Mouse (Mus musculus) urinary bladder, postnatal 25 days (tissue): ENCODE data around the gene Nppb.

Source experiments
- DNase-seq: peaks from one replicate; pipeline ENCODE4 v3.0.0; 2022; ENCODE audit warnings: low spot score

Nppb gene

DNA sequence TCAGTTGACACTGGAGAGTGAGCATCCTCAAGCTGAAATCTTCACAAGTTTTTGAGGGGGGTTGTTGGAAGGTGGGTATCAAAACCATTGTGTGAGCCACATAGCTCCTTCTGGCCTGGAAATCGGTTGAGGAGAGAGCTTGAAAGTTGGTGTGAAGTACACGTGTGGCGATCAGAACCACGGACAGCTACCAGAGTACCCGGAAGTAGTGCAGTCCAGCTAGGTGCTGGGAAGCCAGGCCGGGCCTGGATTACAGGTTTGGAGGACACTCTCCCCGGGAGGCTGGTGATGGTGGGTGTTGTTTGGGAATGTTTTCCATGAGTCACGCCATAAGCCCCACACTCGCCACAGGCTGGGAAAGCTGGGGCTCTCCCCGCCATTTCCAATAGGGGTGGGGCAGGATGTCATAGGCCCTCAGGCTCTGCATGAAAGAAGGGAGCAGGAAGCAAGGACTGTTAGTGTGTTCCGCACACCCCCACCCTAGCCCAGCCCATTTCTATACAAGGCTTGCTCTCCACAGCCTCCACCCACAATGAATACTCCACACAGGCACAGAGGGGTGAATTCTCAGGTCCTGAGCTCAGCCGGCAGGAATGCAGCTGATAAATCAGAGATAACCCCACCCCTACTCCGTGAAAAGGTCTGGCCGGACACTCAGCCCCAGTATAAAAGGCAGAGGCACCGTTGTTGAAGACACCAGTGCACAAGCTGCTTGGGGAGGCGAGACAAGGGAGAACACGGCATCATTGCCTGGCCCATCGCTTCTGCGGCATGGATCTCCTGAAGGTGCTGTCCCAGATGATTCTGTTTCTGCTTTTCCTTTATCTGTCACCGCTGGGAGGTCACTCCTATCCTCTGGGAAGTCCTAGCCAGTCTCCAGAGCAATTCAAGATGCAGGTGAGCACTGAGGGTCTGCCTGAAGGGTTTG, at the start of gene Nppb:
Nppb (plus strand) TSS at position 584 of the 928 bp plus-strand sequence.
- DNase-seq, result peak; percentile 40

DNA sequence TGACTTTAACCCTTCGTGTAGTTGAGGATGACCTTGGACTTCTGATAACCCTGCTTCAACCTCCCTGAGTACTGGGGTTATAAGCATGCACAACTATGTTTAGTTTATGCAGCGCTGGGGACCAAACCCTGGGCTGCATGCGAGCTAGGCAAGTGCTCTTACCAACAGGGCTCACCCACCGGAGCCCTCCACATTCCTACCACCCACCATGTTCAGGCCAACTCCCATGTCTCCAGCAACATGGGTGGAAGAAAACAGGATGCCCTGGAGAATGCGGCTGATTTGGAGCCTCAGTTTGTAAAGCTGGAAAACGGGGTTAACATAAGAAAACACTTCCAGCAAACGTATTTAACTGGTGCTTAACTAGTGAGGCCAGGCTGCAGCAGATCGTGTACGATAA, 49.7 kb upstream of the Nppb start:
- DNase-seq, result no peak

DNA sequence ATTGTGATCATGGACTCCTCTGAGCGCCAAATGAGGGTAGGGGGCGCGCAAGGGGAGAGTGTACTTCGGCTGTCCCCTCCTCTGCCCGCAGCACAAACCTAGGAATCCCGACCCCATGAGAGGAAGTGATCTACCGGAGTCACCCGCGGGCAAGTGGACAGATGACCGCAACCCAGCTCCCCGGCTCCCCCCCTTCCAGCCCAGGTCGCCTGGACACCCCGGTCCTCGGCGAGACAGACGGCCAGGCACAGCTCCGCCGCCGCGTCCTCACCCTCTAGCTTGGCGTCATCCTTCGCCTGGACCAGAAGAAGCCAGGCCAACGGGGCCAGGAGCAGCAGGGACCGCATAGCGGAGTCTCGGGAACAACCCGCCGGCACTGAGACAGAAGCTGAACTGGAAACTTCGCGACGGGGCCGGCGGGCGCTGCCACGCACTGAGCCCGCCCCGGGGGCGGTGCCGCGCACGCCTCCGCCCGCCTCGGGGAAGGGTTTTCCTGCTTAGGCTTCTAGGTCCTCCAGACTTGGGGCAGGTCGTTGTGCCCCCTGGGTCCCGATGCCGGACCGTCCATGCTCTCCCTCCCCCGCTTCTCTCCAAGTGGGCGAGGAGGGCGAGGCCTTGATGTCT, 49.1 kb upstream of the Nppb start, which contains the start of gene Plod1:
Plod1 (minus strand) TSS at position 437 of the 624 bp plus-strand sequence.
- DNase-seq, result peak; percentile 80

DNA sequence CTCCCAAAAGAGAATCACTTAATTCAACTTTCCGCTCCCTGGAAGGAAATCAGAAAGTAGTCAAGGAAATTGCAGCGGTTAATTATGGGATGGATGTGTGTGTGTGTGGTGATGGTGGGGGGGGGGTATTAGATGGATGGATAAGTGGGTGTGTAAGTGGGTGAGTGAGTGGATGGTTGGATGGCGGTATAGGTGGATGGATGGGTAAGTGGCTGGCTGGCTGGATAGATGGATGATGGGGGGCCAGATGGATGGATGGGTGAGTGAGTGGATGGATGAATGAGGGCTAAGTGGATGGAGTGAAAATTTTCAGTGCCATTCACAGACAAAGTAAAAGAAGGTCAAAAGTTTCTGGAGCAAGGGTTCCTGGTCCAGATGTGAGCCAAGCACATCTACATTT, 48.6 kb upstream of the Nppb start:
- no peak for DNase-seq

DNA sequence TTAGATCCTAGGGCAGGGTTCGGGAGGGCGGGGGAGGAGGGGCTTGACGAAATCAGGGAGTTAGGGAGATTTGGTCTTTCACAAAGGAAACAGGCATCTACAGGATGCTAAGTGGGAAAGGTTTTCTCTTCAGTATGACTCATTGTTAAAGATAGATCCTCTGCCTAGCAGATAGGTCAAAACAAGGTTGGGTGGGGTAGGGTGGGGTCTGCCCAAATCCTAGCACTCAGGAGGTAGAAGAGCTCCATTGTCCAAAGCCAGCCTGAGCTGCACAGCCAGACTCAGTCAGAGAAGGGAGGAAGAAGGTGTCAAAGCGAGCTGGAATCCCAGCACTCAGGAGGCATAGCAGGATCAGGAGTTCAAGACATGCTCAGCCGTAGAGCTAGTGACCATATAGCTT, 48.1 kb upstream of the Nppb start:
- DNase-seq, result no peak

DNA sequence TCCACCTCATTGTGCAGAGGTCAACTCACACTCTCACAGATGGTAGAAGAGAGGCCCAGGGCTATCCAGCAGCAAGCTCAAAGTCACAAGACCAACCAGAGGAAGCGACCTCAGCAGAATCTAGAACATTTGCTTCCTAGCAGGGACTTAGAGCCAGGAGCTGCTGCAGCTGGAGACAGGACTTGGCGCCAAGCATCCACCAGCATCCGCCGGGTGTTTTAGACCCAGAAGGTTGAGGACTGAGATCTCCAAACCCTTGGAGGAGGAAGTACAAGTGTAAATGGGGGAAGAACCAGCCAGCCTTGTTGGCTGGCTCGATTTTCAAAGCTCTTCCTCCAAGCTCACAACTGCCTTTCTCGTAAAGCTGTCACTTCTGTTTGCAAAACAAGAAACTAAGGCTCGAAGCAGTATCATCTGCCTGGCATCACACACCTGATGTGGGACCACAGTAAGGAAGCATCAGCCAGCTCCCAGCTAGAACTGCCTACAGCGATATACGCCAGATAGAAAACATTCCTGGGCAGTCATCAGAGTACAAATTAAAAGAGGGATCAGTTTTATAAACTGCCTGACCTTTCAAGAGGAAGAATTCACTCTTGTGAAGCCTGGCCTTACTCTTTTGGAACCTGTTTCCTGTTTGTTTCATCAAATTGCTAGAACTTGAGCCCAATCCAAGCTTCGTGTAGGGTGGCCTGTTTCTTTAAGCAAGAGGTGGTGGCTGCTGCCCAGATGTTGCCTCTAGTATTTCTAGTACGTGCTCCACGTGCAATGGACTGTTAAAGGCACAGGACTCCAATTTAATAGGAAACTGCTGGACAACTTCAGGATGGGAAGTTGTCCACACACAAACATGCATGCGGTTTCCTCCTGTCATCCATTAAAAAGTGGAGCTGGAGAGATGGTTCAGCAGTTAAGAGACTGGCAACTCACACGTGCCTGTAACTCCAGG, 47.2 kb upstream of the Nppb start:
- peak; percentile 10 for DNase-seq

DNA sequence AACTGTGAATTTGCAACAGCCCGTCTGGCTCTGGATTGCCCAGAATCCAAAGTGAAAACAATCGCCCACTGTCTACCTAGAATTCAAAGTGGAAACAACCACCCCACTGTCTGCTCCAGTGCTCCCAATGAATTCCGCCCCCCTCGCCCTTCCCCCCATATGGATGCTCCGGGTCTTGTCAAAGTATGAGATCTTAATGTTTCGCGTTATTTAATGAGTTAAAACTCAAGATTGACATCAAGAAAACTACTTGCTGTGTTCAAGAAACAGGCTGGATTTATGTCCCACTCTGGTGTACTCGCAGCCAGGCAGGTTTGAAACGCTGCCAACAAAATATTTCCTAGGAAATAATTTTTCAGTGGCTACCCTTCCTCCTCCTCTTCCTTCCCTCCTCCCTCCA, 45.5 kb upstream of the Nppb start:
- no peak for DNase-seq

DNA sequence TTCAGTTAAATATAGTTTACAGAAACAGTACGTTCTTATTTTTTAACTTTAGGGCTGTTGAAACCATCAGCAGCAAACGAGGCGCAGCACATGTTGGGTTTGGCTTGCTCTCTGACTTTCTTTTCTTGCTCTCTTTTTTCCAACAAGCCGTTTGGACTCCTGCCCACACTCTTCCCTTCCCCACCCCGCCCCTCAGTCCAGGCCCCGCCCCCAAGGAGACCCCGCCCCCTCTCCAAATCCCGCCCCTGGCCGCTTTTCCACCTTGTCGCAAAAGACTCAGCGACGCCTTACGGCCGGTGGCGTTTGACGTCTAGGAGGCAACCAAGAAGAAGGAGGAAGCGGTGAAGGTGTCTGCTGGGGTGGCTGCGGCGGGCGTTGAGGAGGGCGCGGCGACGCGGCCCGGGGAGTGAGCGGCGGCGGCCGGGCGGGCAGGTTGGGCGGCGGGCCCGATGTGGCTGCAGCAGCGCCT, 45.0 kb upstream of the Nppb start, which contains the start of gene 2510039O18Rik:
2510039O18Rik (plus strand) TSS at position 320 of the 469 bp plus-strand sequence.
- DNase-seq, result peak; percentile 74

DNA sequence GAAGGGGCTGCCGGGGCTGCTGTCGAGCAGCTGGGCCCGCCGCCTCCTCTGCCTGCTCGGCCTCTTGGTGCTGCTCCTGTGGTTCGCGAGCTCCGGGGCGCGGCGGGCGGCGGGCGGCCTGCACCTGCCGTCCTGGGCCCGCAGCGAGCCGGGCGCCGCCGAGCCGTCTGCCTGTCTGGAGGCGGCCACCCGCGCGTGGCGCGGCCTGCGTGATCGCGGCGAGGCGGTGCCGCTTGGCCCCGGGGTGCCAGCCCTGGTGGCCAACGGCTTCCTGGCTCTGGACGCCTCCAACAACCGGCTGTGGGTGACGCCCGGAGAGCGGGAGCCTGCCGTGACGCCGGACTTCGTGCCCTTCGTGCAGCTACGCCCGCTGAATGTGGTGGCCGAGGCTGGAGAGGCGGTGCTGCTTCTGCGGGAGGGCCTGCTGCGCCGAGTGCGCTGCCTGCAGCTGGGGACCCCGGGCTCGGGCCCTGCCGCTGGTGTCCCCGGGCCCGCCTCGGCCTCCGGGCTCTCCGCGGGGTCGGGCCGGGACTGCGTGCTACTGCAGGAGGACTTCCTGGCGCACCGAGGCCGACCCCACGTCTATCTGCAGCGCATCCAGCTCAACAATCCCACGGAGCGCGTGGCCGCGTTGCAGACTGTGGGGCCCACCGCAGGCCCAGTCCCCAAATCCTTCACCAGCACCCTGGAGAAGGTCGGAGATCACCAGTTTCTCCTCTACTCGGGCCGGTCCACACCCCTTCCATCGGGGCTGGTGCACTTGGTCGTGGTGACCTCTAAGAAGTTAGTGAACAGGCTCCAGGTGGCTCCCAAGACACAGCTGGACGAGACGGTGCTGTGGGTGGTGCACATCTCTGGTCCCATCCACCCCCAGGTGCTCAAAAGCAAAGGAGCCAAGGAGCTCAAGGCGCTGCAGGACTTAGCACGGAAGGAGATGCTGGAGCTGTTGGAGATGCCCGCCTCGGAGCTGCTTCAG, 44.3 kb upstream of the Nppb start:
- DNase-seq, result peak; percentile 21

DNA sequence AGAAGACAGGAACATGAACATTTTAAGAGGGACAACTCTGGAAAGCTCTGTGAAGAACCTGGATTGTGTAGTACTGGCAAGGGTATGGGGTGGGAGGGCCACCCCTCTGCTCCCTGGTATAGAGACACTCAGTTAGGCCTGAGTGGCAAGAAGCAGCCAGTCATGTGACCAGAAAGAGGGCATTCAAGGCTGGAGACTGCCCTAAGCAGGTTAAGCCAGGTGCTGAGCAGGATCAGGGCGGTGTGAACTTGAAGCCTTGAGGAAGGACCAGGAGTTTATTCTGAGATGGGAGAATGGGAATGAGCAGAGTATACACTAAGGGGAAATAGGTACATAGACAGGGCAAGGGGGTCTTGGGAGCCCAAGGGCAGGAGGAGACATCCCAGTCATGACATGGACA, 42.6 kb upstream of the Nppb start:
- DNase-seq, result no peak

DNA sequence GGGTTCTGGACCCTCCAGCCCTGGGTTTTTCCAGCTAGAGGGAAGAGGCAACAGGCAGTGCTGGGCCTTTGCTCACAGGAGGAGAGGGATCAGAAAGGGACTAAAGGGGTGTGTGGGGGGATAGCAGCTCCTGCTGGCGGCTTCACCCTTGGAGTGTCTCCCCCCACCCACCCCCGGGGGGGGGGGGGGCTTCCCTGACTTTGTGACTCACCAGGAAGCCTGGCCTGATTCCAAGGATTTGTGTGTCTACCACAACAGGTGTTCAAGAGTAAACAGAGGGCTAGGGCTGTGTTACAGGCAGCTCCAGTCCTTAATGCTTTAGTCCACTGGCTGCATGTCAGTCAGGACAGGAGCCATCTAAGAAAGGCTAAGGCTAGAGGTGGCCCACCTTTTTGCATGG, 38.1 kb upstream of the Nppb start:
- DNase-seq, result no peak

DNA sequence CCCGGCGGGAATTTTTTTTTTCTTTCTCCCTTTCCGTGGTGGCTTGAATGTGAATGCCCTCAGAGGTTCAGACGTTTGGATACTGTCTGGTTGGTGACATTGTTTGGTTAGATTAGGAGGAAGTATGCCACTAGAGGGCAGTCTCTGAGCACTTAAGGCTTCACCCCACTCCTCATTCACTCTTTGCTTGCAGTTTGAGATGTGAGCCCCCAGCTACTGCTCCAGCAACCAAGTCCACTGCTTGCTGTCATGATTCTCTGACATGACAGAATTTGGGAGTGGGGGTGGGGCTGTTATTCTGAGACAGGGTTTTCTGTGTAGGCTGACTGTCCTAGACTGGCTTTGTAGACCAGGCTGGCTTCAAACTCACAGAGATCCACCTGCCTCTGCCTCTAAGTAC, 32.0 kb upstream of the Nppb start:
- DNase-seq, result no peak

DNA sequence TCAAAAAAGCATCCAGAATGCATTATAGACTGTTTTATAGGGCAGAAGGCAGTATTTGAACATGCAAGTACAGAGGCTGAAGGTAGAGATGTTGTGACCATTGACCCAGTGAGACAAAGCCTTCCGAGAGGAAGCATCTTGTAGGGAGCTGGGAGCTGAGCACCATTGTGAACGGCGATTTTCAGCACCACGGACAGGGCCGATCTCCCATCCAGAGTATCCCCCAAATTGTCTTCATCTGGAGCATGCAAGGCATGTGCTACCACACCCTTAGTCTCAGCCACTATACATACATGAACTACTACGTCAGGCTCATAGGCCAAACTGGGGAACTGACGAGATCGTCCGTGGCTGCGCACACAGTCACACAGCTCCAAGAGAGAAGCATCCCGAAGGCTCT, 28.4 kb upstream of the Nppb start:
- DNase-seq, result no peak

DNA sequence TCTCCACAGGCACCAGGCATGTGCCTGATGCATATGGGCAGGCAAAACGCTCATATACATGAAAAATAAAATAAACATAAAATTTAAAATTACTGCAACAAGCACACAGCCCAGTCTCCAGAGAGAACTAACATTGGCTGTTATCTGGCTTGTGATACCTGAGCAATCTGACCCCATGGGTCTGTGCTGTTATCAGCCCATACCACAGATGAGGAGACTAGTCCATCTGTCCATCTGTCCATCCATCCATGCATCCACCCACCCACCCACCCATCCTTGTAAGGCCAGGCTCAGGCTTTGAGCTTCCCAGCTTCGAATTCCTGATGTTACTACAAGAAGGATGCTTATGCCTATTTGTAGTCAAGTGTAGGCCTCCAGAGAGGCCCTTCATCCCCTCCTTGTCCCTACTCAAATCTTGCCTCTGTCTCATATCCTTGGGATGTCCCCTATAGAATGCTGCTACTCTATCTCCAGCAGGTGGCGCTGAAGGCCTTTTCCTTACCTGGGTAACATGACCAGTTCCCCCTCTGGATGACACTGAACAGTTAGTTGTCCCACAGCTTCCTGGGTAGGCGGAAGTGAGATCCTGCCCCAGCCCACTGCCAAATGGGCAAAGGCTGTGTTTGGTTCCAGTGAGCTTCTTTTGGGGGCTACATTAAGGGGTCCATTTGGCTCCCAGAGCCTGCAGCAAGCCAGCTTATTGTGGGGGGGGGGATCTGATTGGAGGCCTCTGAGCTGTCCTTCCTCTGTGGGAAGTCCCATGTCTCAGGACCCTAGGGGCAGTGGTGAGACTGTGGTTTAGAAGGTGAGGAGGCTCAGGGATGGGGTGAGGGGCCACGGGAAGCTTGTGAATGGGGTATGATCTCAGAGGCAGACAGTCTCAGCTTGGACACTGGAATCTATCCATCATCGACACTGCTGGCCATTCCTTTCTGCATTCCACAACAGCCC, 25.4 kb upstream of the Nppb start:
- DNase-seq, result peak; percentile 47

DNA sequence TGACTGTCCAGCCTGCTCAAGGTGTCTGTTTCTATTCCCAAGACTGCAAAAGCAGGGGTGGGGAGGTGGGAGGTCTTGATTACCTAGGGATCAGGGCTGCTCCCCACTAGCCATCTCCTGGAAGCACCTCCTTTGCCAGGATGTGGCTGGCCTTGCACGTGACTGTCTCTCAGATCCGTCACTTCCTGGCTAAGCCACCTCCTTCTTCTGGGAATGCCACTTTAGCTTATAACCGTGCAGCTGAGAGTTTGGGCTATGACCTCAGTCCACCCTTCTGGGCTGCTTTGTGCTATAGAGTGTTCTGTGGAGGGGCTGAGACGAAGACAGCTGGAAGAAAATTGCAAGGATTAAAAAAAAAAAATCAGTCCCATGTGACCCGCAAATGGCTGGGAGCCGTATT, 22.8 kb upstream of the Nppb start:
- DNase-seq, result no peak

DNA sequence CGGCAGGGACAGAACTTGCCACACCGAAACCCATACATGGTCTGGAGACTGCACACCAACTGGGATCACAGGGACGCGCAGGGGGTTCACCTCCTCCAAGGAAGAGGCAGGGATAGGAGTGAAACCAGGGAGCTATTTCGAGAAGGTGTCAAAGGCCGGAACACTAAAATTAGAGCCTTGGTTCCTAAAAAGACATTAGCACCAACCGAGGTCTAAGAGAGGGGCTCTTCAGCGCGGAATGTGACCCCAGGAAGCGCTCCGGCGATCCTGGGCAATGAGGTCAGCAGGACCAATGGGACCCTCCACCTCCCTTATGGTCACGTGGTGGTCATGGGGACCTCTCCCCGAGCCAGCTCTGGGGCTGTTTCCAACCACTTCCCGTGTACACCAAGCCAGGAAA, 22.0 kb upstream of the Nppb start:
- no peak for DNase-seq

DNA sequence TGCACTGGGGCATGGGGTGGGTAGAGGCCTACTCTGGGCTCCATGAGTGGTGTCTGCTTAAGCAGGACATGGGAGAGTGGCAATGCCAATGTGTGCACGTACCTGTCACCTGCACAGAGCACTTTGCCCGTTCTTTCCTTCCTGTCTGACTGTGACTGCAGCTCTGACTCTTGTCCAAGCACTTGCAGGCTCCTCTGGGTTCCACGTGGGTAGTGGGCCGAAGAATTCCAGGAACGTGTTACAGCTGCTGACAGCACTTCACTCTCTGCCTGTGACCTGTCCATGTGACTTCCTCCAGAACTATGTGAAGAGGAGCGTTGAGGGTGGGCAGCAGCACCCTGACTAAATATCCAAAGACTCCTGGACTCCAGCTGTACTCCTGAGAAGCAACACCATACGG, 19.9 kb upstream of the Nppb start:
- DNase-seq, result no peak

DNA sequence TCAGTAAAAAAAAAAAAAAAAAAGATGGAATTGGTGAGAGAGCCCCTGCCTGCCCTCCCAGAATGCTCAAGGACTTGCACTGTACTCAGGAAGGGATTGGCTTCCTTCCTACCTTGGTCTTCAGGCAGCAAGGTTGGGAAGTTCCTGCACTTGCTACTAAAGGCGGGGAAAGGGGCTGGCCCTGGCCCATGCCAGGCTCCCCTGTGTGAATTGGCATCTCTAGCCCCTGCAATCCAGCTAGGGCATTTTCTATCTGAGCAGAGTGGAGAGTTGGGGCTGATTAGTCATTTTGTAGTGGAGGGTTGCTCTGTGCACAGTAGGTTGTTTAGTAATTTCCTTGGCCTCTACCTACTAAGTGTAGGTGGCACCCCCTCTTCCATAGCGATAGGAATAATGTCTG, 16.8 kb upstream of the Nppb start:
- DNase-seq, result no peak

DNA sequence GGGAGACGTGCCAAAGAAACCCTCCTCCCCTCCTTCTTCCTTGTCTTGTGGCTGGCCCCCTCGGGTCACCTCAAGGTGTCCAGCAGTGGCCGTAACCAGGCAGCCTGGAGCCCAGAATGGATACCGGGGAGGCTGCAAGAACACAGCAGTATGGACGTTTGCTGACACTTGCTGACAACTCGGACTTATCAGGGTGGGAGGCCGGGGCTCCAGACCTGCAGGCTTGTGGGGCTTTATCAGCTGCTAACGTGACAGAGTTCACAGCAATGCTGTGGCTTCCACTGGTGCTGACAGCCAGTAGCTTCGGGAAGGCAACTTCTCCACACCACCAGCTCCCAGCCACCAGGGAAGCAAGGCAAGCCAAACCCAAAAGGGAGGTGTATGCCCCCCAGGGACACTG, 16.3 kb upstream of the Nppb start:
- DNase-seq, result no peak

DNA sequence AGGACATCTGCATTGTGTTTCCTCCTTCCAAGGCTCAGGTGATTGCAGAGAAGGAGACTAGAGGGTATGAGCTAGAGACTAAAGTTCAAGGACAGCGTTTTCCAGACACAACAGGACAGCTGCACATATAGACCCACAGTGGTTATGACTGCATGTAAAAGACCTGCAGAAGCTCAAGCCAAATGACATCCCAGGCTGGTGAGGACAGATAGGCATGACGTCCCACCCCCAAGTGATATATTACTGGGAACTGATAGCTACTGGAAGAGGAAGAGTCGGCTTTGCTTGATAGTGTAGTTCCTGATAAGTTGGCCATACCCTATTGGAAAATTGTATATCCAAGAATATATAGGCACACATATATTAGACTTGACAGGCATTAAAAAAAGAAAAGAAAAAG, 9.4 kb upstream of the Nppb start:
- DNase-seq, result no peak
